Mouse (Mus musculus) G1E (cell line): ENCODE measurements around the gene Cd93.

ENCODE experiments used
- CTCF ChIP-seq: IDR thresholded peaks from 2 replicates; pipeline ENCODE4 v1.5.1; 2012; ENCODE audit warnings: low read depth, low read length, inconsistent platforms, mixed read lengths
- GATA1 ChIP-seq: IDR thresholded peaks from 2 replicates; pipeline ENCODE4 v1.6.1; 2012; ENCODE audit warnings: borderline replicate concordance, low read length, inconsistent platforms, mixed read lengths
- POLR2AphosphoS5 ChIP-seq: IDR thresholded peaks from 2 replicates; pipeline ENCODE4 v1.6.1; 2012; ENCODE audit warnings: low read depth, low read length, inconsistent platforms; ENCODE audit not compliant: insufficient replicate concordance

DNA sequence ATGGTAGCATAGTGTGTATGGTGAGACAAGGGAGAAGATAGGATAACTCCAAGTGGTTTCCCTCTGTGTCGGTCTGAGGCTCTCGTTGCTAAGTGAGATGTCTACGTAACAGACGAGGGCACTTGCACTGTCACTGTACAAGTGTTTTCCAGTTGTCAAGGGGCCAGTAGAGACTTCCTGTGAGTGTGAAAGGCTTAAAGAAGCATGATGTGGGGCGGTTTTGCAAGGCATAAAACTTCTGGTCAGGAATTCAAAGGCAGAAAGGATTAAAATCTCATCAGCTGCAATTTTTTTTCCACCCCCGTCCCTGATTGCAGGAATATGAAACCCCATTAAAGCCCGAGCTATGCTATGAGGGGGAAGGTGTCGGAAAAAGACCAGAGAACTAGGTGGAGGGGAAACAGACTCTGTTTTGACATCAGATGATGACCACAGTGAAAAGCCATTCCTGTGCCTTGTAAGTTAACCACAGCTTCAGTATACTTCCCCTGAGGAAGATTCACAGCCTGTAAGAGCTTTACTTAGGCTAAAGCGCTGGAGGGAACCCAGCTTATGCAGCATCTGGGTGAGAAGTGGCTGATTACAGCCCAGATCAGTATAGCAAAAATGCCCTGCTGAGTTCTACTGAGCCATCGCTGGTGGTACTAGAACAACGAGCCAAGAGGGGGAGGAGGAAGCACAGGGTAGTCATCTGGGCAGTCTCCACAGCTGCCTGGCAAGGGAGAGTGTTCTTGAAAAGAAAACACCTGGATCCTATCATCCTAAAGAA lies 46.2 kb downstream of the Cd93 start:
- TF ChIP-seq CTCF: no peak
- no peak for TF ChIP-seq POLR2AphosphoS5
- TF ChIP-seq GATA1: no peak
